Mouse (Mus musculus) adipocyte (in vitro differentiated cells): Measurements from ENCODE around the gene Zyg11b.

Experiments
- DNase-seq: peaks from one replicate; pipeline ENCODE4 v3.0.0-alpha.2; 2016; ENCODE audit warnings: low spot score

Zyg11b gene

GRCm38 (mm10) chr4:108300670-108301373, at the start of gene Zyg11b:
Zyg11b (minus strand) TSS chr4:108301096.
- peak; percentile 93 for DNase-seq

GRCm38 (mm10) chr4:108349836-108350547, 49.1 kb upstream of the Zyg11b start:
- no peak for DNase-seq

DNA sequence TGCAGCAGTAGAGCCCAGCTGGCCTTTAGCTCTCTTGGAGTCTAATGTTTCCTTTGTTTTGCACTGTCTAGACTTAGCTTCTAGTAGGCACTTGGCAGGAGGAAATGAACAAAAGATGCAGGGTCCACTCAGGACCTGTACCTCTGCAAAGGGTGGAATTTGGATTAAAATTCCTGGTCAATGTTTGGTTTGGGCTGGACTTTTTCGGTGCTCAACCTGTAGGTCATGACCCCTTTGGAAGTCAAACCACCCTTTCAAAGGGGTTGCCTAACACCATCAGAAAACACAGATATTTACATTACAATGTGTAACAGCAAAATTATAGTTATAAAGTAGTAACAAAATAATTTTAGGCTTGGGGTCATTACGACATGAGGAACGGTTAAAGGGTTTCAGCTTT, 48.2 kb upstream of the Zyg11b start:
- DNase-seq = no peak

GRCm38 (mm10) chr4:108348256-108348875, 47.5 kb upstream of the Zyg11b start:
- peak; percentile 51 for DNase-seq

DNA sequence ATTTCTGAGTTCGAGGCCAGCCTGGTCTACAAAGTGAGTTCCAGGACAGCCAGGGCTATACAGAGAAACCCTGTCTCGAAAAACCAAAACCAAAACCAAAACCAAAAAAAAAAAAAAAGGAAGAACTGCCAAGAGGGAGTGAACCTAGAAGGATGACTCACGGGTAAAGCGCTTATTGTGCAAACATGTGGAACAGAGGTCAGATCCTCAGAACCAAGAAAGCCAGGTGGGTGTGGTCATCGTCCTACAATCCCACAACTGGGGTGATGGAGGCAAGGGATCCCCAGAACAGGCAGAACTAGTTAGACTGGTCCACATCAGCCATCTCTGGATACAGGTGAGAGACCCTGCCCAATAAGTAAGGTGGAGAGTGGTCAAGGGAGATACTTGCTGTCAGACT, 46.2 kb upstream of the Zyg11b start:
- DNase-seq = peak; percentile 82

GRCm38 (mm10) chr4:108345826-108346225, 44.9 kb upstream of the Zyg11b start:
- DNase-seq = no peak

- no peak for DNase-seq
Observed at GRCm38 (mm10) chr4:108344631-108345083, 43.8 kb upstream of the Zyg11b start.

DNA sequence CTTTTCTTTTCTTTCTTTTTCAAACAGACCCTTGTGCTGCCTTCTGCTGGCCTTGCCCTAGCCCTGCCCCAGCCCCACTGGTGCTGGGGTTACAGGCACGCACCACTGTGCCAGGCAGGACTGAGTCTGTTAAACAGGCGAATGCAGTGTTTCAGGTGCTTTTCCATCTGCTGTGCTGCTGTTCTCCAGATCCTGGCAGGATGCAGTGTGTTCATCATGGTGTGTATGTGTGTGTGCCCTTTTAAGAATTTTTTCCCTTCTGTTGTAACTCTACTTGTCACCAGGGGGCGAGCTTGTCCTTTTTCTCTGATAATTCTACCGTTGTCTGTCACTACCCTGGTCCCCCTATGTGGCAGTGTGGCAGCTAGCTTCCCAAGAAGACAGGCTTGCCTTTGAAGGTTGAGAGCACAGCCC, 38.4 kb upstream of the Zyg11b start:
- DNase-seq = peak; percentile 74

DNA sequence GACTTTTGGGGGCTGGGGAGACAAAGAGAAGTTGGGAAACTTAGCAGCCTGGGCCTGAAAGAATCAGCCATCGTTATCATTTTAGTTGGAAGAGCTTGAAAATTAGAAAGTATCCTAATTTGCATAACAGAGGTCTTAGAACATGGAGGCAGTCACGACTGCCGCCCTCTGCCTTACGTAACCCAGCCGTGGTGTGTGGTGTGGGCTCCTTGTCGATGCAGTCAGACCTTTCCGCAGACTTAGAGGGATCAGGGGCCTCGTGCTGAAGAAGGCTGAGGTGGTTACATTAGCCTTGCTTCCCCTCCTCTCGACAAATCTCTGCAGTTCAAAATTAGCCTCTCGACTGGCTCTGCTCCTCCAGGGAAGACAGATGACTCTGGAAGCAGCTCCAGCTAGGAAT, 37.9 kb upstream of the Zyg11b start:
- no peak for DNase-seq

GRCm38 (mm10) chr4:108338321-108338733, 37.4 kb upstream of the Zyg11b start:
- no peak for DNase-seq

DNA sequence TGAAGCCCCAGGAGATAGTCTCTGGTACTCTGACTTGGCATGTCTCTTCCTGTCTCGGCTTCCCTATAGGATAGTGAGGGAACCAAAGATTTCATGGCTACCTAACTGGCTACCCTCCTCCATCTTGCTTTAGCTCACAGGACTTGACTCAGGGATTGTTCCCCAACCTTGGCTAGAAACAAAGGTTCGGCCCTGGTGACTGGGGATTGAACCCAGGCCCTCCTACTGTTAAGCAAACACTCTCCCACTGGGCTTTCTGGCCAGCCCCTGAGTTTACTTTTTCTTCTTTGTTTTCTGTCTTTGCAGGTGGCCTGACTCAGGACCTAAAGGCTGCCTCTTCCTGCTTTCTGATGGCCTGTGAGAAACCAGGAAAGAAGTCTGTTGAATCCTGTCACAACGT, 36.9 kb upstream of the Zyg11b start:
- no peak for DNase-seq

GRCm38 (mm10) chr4:108336765-108337164, 35.9 kb upstream of the Zyg11b start:
- DNase-seq = no peak

- DNase-seq = no peak
Observed at GRCm38 (mm10) chr4:108335413-108335812, 34.5 kb upstream of the Zyg11b start.

DNA sequence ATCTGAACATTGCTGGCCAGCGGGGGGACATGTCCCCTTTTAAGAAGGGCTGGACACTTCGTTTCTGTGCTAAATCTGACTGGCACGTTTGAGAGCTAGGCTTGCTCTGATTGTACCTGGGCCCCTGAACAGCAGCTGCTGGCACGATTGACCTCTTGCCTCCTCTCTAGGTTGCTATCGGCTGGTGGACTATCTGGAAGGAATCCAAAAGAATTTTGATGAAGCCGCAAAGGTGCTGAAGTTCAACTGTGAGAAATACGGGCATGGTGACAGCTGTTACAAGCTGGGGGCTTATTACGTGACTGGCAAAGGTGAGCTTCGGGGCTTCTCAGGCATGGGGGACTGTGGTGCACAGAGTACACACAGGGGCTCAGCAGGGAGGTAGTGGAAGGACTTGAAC, 31.1 kb upstream of the Zyg11b start:
- DNase-seq = no peak

GRCm38 (mm10) chr4:108329840-108330239, 28.9 kb upstream of the Zyg11b start:
- no peak for DNase-seq

- DNase-seq = peak; percentile 95
Observed at GRCm38 (mm10) chr4:108327730-108328484, 27.0 kb upstream of the Zyg11b start, which contains the start of gene Coa7. Coa7 (plus strand) TSS chr4:108328140.

- peak; percentile 74 for DNase-seq
Observed at GRCm38 (mm10) chr4:108327071-108327579, 26.2 kb upstream of the Zyg11b start.

DNA sequence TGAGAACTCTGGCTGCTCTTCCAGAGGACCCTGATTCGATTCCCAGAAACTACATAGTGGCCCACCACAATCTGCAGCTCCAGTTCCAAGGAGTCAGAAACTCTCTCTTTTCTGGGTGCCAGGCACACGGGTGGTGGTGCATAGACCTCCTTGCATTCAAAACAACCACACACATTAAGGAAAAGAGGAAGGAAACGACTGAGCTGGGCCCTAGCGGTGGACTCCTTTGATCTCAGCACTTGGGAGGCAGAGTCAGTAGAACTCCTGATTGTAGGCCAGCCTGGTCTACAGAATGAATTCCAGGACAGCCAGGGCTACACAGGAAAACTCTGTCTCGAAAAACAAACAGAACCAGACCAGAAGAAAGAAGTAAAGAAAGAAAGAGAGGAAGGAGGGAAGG, 22.7 kb upstream of the Zyg11b start:
- no peak for DNase-seq

- peak; percentile 25 for DNase-seq
Observed at GRCm38 (mm10) chr4:108320627-108321380, 19.9 kb upstream of the Zyg11b start.

DNA sequence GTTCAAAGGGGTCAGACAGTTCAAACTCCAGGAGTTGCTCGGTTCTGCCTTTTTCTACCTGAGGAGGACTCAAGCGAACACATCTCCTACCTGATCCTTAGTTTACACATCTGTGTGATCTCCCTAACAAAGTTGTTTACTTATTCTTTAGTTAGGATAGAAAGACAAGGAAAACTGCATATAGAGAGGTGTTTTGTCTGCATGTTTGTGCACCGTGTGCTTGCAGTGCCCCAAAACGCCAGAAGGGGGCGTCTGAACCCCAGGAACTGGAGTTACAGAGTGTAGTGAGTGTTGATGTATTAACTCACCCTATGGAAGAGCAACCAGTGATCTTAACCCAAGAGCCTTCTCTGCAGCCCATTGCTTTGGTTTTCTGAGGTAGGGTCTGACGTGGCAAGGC, 18.9 kb upstream of the Zyg11b start:
- DNase-seq = no peak
